Mouse (Mus musculus): ENCODE measurements around the gene Olfr1419.
"Not testable (repeated sequence)": the region's sequence is repeated elsewhere in the genome, so short reads cannot be mapped to it uniquely, and the experiment has no call there.

Olfr1419 gene

DNA sequence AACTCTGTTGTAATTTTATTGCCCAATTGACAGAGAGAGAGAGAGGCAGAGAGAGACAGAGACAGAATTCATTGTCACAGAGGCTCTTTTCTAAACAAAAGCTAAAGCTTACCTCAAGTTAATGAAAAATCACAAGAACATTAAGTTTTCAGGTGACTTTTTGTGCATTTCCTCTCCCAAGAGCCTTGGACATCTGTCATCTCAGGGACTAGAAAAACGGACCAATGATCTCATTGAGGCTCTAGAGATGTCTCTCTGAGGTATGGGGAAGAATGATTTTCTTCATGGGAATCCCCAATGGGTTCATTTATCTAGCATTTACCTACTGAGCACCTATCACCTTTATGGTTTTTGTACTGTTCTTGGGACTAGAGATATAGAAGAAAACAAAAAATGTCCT lies at the start of gene Olfr1419:
Gene Olfr1419 (minus strand): TSS at position 101 of the 400 bp plus-strand sequence.
- DNase-seq = no peak

DNA sequence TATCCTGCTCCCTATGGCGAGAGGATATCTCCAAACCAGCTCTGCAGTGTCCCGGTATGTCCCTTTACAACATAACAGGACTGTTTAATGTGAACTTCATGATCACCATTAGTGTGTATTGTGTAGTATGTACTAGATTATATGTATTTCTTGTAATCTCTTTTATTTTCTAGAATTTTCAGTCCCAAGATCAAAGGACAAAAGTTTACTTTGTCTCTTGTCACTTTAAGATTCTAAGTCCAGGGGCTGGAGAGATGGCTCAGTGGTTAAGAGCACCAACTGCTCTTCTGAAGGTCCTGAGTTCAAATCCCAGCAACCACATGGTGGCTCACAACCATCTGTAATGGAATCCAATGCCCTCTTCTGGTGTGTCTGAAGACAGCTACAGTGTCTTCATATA lies 47.6 kb upstream of the Olfr1419 start:
- not testable (repeated sequence) for DNase-seq

DNA sequence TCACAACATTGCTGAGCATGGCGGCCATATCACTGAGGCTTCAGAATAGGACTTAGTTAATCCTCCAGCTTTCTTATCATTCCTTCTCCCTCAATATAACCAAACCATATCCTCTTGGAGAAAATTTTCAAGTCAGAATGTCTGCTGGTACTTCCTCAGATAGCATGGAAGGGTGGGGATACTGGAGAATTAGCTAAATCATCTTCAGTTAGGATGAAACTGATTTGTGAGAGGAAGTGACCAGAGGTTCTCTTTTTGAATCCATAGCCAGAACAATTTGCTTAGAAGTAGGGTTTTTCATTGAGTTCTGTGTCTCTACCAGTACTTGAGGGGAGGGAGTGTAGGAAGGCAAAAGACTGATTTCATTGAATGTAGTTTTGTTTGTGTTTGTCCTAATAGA lies 47.2 kb upstream of the Olfr1419 start:
- DNase-seq = no peak

DNA sequence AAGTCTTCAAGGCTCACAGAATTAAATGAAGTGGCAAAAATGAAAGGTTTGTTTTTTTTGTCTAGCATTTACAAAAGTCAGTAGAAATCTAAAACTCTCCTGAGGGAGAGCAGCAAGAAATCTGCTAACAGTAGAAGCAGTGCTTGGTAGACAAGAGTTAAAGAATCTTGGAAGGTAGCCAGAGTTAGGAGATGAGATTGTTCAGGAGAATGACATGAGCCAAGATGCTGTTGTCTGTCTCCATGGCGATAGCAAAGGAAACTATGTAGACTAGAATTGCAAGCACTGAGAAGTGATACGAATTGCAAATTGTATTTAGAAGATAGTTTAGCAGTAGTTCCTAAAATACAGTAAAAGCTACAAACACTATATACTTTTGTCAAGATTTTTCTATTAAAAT lies 40.9 kb upstream of the Olfr1419 start:
- DNase-seq = peak; percentile 10

DNA sequence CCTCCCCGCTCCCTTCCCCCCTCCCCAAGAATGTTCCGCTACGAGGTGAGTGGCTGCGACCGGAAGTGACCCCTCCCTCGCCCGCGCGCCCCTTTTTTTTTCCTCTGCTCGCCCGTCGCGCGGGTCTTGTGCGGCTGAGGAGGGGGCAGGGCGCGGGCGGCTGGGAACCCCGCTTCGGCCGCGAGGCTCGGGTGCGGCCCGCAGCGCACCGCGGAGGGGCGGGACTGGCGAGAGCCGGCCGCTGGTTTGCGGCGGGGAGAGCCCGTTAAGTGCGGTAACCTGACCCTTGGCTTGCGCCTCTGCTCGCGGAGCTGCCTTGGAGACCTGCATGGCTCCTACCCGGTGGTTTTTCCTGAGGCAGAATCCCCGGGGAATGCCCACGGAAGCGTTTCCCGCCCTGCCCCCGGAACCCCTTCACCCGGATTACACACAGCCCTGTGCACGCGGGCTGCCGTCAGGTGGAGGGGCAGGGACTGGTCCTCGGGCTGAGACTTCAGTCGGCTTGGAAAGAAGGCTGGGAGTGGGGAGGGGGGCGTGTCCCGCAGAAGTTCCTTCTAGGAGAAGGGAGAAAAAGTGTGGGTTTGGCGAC lies 37.7 kb upstream of the Olfr1419 start:
- DNase-seq = peak; percentile 74

DNA sequence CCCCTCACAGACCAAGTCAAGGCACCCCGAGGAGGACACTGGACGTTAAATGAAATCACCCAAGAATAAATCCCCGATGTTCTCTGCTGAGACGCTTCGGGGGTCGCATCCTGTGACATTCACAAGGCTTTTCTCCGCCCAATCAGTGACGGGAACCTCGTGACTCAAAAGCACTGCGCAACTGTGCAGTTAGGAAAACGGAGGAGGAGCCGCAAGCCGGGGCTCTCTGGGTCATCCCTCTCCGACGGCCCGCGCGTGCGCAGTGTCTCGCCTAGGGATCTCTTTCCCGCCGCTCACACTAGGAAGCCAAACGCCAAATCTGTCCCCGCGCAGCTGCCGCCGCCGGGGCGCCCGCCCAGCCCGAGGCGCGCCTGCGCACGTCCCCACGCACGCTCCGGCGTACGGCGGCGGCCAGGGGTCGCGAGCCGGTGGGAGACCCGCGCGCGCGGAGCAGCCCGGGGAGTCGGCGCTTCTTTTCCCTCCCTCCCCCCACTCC lies 37.2 kb upstream of the Olfr1419 start, which contains the start of gene Patl1:
Gene Patl1 (plus strand): TSS at position 363 of the 496 bp plus-strand sequence.
- DNase-seq = peak; percentile 98

DNA sequence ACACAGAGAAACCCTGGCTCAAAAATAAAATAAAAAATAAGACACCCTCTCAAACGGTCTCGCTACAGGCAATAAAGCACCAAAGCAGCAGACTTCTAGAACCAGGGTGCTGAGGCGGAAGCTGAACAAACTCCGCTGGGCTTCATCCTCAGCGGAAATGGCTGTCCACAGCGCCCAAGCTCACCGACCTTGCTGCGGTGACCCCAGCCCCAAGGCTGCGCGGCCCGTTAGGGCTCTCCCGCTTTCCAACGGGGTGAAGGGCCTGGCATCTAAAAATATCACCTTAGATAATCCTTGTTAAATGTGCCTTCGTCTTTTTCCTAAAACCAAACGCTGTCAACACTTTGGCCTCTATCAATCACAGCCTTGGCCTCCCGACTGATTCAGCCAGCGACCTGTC lies 36.7 kb upstream of the Olfr1419 start:
- peak; percentile 50 for DNase-seq

DNA sequence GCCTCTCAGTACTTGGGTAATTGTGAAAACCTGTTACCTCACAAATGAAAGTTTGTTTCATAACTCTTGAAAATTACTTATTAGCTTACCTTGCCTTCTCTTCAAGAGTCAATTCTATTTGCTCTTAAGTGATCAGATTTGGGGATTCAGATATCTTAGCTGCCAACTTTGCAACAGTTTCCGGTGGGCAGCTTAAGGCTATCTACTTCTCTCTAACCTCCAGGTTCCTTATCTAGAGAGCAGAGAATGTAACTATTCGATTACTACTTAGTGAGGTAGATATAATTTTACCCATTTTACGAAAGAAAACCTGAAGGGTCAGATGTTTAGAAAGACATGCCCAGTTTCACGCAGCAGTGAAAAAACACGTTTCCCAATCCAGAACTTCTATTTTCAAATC lies 36.1 kb upstream of the Olfr1419 start:
- no peak for DNase-seq

DNA sequence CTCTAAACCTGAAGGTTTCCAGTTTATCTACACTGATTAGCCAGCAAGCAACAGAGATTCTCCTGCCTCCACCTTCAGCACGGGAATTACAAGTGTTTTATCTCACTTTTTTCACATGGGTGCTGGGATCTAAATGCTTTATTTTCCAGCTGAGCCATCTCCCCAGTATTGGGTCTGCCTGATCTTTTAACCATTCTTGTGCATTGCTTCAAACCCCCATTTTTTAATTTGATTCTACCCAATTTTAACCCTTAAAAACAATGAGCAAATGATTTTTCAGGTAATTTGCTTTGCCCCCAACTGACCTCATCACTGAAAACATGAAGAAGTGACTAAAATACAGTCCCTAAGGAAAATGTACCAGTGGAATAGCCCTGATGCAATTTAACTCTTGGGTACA lies 11.4 kb upstream of the Olfr1419 start, which contains the start of gene Olfr1420:
Gene Olfr1420 (plus strand): TSS at position 301 of the 400 bp plus-strand sequence.
- DNase-seq = no peak

DNA sequence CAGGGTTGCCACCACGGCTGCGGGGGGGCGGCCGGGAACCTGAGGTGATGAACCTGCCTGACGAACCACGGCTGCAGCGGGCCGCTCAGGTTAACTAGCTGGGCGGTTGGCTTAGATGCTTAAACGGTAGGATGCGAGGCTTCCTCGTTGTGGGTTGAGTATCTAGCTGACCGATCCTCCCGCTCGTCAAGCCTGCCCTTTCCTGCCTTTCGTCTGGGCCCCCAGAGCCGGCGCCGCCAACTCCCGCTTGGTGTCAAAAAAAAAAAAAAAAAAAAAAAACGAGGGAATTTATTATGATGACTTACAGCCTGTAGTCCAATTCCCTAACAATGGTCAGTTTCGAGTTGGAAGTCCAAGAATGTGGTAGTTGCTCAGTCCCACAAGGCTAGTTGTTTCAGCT lies 3.5 kb upstream of the Olfr1419 start:
- not testable (repeated sequence) for DNase-seq

DNA sequence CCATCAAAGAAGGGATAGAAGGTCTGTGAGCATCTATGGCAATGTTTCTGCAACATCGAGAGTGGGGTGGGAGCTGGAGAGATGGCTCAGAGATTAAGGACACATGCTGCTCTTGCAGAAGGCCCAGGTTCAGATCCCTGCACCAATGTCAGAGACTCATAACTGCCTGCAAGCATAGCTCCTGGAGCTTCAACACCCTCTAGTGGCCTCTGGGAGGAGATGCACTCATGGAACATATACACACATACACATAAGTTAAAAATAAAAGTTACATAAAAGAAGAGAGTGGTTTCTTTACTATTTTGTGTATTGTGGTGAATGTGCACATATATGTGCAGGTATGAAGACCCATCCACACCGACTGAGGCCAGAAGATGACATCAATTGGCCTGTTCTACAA lies 7.1 kb downstream of the Olfr1419 start:
- DNase-seq = no peak

DNA sequence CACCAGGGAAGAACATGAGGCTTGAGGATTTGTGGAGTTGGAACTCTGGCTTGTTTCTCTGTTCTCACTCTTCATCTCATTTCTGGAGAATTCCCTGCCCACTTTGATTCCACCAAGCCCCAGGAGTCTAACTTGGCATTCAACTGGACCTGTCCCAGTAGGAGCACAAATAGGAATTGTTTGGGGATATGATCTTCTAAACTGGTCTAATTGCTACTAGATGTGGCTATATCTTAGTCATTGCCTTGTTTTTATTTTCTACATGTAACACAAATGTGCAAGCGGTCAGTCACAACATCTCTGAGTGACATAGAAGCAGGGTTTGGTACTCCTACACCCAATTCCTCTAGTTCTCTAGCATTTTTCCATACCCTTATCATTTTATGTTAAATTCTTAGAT lies 13.9 kb downstream of the Olfr1419 start, which contains the start of gene Olfr1418:
Gene Olfr1418 (minus strand): TSS at position 101 of the 400 bp plus-strand sequence.
- no peak for DNase-seq

DNA sequence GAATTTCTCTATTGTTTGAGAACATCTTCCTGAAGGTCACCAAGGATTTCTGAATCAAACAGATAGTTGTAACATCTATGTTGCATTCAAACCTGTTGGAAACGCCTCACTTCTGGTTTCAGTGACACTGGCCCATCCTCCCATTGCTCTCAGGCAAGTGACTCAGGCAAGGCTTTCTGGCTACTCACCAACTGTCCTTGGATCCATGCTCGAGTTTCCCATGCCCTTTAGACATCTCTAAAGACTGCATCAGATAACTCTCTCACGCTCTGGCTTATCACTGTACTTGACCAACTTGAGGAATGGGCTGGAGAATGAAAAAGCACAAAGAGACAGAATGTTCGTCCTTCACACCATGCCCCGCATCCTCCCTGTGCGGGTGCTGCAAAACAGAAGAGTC lies 18.4 kb downstream of the Olfr1419 start:
- DNase-seq = no peak

DNA sequence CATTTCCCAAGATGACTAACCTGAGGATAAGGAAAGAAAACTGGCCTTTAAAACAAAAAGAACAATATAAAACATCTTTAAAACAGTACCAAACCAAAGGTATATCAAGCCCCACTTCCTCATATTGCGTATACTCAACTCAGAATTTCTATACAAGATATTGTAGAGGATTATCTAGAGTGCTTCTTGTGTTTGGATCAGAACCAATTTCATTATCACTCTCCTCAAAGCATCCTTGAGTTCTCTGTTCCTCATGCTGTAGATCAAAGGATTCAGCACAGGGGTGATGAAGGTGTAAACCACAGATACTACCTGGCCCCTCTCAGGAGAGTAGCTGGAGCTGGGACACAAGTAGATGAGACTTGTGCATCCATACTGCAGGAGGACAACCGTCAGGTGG lies 20.1 kb downstream of the Olfr1419 start:
- DNase-seq = no peak

DNA sequence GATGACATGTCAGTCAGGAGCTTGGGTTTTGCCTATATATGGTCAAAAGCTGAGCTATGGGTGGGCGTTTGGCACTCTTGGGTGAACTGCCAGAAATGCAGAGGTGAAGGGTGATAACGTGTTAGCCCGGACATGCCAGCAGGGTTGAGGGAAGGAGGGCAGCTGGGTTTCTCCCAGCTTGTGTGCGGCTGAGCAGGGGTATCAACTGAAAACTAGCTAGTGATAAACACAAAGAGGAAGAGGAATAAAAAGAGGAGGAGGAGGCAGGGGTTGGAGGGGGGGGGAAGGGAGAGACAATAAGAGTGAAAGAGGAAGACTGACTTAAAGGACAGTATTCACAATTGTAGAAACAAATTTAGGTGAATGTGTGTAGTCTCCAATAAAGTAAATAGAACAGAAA lies 22.3 kb downstream of the Olfr1419 start:
- no peak for DNase-seq

DNA sequence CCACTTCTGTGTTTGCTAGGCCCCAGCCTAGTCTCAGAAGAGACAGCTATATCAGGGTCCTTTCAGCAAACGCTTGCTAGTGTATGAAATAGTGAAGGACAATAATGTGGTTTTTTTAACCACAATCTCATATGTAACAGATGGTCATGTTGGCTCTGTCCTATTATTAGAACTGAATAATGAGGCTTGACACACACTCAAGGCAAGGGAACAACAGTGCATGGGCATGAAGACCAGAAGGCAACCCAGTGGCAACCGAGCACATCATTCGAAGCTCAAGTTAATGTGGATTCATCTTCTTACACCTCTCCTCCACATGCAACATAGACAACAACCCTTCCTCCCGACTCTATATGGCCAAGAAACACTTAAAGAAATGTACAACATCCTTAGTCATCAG lies 28.6 kb downstream of the Olfr1419 start:
- DNase-seq = no peak

DNA sequence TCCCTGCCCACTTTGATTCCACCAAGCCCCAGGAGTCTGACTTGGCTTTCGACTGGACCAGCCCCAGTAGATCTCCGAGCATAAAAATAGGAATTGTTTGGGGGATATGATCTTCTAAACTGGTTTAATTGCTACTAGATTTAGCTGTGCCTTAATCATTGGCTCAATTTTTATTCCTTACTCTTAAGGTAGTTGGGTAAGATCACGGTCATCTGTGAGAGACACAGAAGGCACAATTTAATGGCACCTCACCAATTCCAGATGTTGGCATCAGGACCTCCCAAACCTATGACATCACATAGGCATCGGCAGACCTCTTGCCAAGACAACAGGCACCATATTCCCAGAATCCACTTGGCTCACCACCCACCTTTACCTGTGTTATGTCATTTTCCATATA lies 35.8 kb downstream of the Olfr1419 start, which contains the start of gene Olfr1417:
Gene Olfr1417 (minus strand): TSS at position 101 of the 400 bp plus-strand sequence.
- DNase-seq = no peak

DNA sequence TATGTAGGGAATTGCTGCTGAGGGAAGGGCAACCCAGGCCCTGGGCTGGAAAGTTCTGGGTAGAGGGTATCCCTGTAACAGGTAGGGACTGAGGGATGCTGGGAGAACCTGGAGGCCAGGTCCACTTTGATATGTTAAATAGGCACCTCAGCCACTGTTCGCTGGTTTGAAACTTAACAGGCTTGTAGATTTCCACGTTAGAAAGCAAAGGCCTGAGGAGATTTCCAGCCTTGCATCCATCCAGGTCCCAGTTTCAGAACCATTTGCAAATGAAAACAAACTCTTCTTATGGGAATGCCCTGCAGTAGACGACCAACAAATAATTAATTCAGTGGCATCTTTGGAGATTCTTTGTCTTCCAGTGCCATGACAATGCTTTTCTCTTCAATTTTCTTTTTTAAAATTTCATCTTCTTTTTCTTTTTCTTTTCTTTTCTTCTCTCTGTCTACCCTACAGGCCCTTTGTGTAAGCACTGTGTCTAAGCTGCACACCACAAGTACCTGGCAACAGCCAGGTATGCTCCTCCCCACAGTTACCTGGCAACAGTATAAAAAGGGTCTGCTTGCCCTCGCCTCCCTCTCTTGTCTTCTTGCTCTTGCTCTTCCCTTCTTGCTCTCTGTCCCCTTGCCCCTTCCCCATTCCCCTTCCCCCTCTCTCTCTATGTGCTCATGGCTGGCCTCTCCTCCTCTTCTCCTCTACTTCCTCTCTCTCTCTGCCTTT lies 51.4 kb downstream of the Olfr1419 start:
- no peak for DNase-seq

DNA sequence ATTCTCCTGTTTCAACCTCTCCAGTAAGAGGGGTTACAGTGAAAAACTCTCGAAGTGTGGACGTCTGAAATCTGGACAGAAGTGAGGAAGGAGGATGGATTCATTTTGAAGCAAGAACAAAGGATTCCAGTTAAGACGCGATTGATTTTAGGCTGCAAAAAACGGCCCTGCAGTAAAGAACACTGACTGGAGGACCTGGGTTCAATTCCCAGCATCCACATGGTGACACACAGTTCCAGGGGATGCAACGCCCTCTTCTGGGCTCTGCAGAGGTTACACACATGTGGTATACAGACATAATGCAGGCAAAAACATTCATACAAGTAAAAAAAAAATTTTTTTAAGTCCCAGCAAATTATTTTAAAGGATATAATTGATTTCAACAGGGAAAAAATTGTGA lies 54.7 kb downstream of the Olfr1419 start:
- peak; percentile 27 for DNase-seq

DNA sequence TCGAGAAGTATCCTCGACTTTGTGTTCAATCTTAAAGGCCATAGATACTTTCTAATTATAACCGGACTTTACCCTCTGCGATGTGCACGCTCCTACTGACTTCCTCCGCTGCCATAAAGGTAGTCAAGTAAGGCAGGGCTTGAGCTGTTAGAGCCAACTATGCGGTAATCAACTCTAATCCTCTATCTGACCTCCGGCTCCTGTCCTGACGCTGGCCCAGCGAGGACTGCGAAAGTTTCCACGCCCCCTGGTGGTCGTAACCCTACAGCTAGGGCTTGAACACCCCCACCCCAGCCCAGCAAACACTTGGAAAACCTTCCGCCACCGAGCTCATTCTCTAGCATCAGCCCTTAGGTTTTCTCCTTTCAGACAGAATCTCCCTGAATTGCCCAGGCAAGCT lies 55.1 kb downstream of the Olfr1419 start:
- peak; percentile 93 for DNase-seq

DNA sequence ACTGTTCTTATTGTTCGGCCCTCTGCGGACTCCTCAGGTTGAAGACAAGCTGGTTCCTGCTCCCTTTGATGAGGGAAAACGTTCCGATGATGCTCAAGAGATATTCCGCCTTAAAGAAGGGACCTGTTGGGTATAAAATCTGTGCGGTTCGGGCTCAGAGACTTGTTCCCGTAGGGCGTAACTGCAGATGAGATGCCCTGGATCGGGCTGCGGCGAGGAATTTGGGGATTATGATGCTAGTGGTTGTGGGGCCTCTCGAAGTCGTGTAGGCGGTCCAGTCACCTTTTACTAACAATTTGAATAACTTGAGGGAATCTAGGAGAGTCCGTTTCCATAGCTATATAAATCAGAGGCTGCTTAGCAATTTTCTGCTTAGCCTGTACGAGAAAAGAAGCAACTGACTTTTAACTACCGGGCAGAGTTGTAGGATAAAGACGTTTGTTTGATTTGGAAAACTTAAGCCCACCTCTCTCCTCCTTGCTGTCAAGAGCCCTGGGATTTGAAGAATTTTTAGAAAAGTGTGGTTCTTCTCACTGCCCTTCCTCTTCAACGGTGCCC lies 55.7 kb downstream of the Olfr1419 start, which contains the start of gene Stx3:
Gene Stx3 (minus strand): TSS at position 261 of the 558 bp plus-strand sequence.
- DNase-seq = peak; percentile 20
